Mouse (Mus musculus): ENCODE measurements around the gene Homer2. TPM values are rescaled to one million over a fixed set of nuclear protein-coding genes. Genes with fewer than 3 reads are reported as not detected.

Gene Homer2
- total and polyA plus RNA-seq, 3 experiments: 0.08 TPM; not detected in 2

GRCm38 (mm10) chr7:81564766-81565165 is 142.6 kb downstream of the Homer2 start:
- Histone ChIP-seq H3K9me3 (replicated peaks; ENCODE audit: low read length) (no peaks in the 10 kb centered on the region), H3K4me1 (ENCODE audit: control insufficient read depth in 1 of 2, insufficient read depth in 2 of 2) (no peaks in the 10 kb centered on the region), H3K4me2 (ENCODE audit: insufficient read depth, low read depth, poor library complexity, severe bottlenecking) (no peak overlapping the region), H3K36me3 (replicated peaks in 1 of 2; ENCODE audit: control insufficient read depth in 1 of 2, insufficient read depth in 1 of 2, low read length in 1 of 2) (no peaks in the 10 kb centered on the region), H3K27ac (ENCODE audit: insufficient read depth, low read depth) (no peak overlapping the region), H3K27me3 (replicated peaks) (peaks cover 1% of the 10 kb centered on the region), H3K4me3 (replicated peaks in 1 of 3; ENCODE audit: low read depth in 2 of 3, low read length in 2 of 3, poor library complexity in 1 of 3) (no peak overlapping the region), H3K9ac (ENCODE audit: insufficient read depth, low read depth) (no peak overlapping the region), H3K79me2 (replicated peaks; ENCODE audit: control insufficient read depth, extremely low read depth, insufficient read depth, poor library complexity, severe bottlenecking) (no peaks in the 10 kb centered on the region)
- dilution Hi-C loops (cut with MboI; ENCODE audit: extremely low pct_ligation_motif_present, extremely low pct_unique_long_range_greater_than_20kb, low sequenced_read_pairs) (no loop called here), in situ Hi-C loops (cut with MboI; ENCODE audit: low pct_ligation_motif_present, low pct_unique_long_range_greater_than_20kb, low sequenced_read_pairs) (no loop called here)
- no peak for DNase-seq (ENCODE audit: extremely low read depth)
- TF ChIP-seq CHD1 (IDR thresholded peaks at IDR 0.05; ENCODE audit: low read depth, low read length) (no peak), MXI1 (IDR thresholded peaks at IDR 0.05; ENCODE audit: low read depth, low read length) (no peak), MEF2A (IDR thresholded peaks at IDR 0.05; ENCODE audit: borderline replicate concordance, low read depth, low read length) (no peak), MAX (IDR thresholded peaks at IDR 0.05; ENCODE audit: low read length) (no peak), POLR2A (IDR thresholded peaks at IDR 0.05; ENCODE audit: low read depth, low read length) (no peak), ZMIZ1 (IDR thresholded peaks at IDR 0.05; ENCODE audit: low read depth, low read length) (no peak), KAT2A (IDR thresholded peaks at IDR 0.05; ENCODE audit: insufficient replicate concordance, low read length) (no peak), SMC3 (IDR thresholded peaks at IDR 0.05; ENCODE audit: low read depth, low read length) (no peak), ZKSCAN1 (IDR thresholded peaks at IDR 0.05; ENCODE audit: borderline replicate concordance, low read depth, low read length) (no peak), NELFE (IDR thresholded peaks at IDR 0.05; ENCODE audit: low read depth, low read length) (no peak), UBTF (IDR thresholded peaks at IDR 0.05; ENCODE audit: low read depth, low read length) (no peak), TBP (conservative IDR thresholded peaks at IDR 0.05; ENCODE audit: low read depth, low read length) (no peak), EP300 (IDR thresholded peaks at IDR 0.05; ENCODE audit: low read length) (no peak), JUN (IDR thresholded peaks at IDR 0.05; ENCODE audit: insufficient read depth, low read depth, low read length) (no peak), MAZ (IDR thresholded peaks at IDR 0.05; ENCODE audit: low read depth, low read length) (no peak), ZNF384 (IDR thresholded peaks at IDR 0.05; ENCODE audit: low read depth, low read length) (no peak), BHLHE40 (IDR thresholded peaks at IDR 0.05; ENCODE audit: low read depth, low read length) (no peak), HCFC1 (IDR thresholded peaks at IDR 0.05; ENCODE audit: low read depth, low read length) (no peak), MYC (IDR thresholded peaks at IDR 0.05; ENCODE audit: low read depth, low read length) (no peak)

- DNase-seq (ENCODE audit: extremely low read depth): no peak
- Histone ChIP-seq H3K9me3 (replicated peaks; ENCODE audit: low read length) (no peaks in the 10 kb centered on the region), H3K4me2 (ENCODE audit: insufficient read depth, low read depth, poor library complexity, severe bottlenecking) (no peak overlapping the region), H3K36me3 (replicated peaks in 1 of 2; ENCODE audit: control insufficient read depth in 1 of 2, insufficient read depth in 1 of 2, low read length in 1 of 2) (no peaks in the 10 kb centered on the region), H3K4me1 (ENCODE audit: control insufficient read depth in 1 of 2, insufficient read depth in 2 of 2) (no peaks in the 10 kb centered on the region), H3K27ac (ENCODE audit: insufficient read depth, low read depth) (no peak overlapping the region), H3K27me3 (replicated peaks) (peaks cover 1% of the 10 kb centered on the region), H3K9ac (ENCODE audit: insufficient read depth, low read depth) (no peak overlapping the region), H3K79me2 (replicated peaks; ENCODE audit: control insufficient read depth, extremely low read depth, insufficient read depth, poor library complexity, severe bottlenecking) (no peaks in the 10 kb centered on the region), H3K4me3 (replicated peaks in 1 of 3; ENCODE audit: low read depth in 2 of 3, low read length in 2 of 3, poor library complexity in 1 of 3) (no peak overlapping the region)
- dilution Hi-C loops (cut with MboI; ENCODE audit: extremely low pct_ligation_motif_present, extremely low pct_unique_long_range_greater_than_20kb, low sequenced_read_pairs) (no loop called here), in situ Hi-C loops (cut with MboI; ENCODE audit: low pct_ligation_motif_present, low pct_unique_long_range_greater_than_20kb, low sequenced_read_pairs) (no loop called here)
- TF ChIP-seq ZNF384 (IDR thresholded peaks at IDR 0.05; ENCODE audit: low read depth, low read length) (no peak), MEF2A (IDR thresholded peaks at IDR 0.05; ENCODE audit: borderline replicate concordance, low read depth, low read length) (no peak), MAX (IDR thresholded peaks at IDR 0.05; ENCODE audit: low read length) (no peak), NRF1 (IDR thresholded peaks at IDR 0.05; ENCODE audit: low read depth, low read length) (no peak), UBTF (IDR thresholded peaks at IDR 0.05; ENCODE audit: low read depth, low read length) (no peak), NELFE (IDR thresholded peaks at IDR 0.05; ENCODE audit: low read depth, low read length) (no peak)
Observed at GRCm38 (mm10) chr7:81563506-81564015, 143.8 kb downstream of the Homer2 start.
